Mouse (Mus musculus): ENCODE data around the gene Abca17. TPM values are rescaled to one million over a fixed set of nuclear protein-coding genes. Genes with fewer than 3 reads are reported as not detected.

Abca17 gene
- polyA plus RNA-seq, 1 experiment from 2014 or later, result 0.23 TPM

DNA sequence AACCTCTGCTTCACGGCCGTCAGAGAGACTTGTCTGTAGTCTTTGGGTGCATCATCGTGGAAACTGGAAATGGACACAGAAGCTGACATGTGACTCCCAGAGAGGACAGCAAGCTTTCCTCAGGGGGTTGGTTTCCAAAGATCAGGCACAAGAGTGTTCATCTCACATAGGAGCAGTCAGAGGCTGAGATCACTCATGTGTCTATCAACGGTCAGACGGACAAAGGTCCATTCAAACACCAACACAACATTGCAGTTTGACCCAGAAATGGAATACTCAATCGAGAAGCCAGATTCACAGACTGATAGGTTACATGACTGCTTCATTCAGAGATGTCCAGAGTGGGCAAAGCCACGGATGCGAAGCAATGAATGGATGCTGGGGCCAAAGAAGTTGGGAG, 124.1 kb downstream of the Abca17 start:
- Histone ChIP-seq H3K27me3 (no peaks in the 10 kb centered on the region), H3K9me3 (no peaks in the 10 kb centered on the region), H3K9ac (no peak overlapping the region), H3K36me3 (peaks cover 84% of the 10 kb centered on the region), H3K4me1 (no peaks in the 10 kb centered on the region), H3K4me3 (no peak overlapping the region), H3K4me2 (replicated peaks) (no peak overlapping the region), H3K27ac (no peak overlapping the region)
- 92% methylated on average over 8 of the region's 8 CpGs for WGBS
- ATAC-seq (ENCODE audit: insufficient number of reproducible peaks, insufficient read depth, low FRiP score, low TSS enrichment), result no peak

DNA sequence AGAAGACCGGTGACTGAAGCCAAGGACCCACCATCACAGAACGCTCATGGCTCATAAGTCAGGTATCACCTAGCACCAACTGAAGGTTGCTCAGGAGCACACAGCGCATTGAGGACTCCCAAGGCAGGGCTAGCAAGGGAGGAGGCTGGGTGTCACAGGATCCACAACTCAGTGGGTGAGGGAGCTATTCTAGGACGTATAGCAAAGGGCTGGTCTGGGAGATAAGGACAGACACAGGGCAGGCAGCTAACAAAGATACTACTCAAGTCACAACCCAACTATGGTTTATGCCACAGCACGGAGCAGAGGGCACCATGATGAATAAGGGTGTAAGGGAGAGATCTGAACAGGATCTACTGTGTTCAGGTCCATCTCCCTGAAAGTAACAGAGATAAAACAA, 125.0 kb downstream of the Abca17 start:
- ATAC-seq (ENCODE audit: insufficient number of reproducible peaks, insufficient read depth, low FRiP score, low TSS enrichment), result no peak

DNA sequence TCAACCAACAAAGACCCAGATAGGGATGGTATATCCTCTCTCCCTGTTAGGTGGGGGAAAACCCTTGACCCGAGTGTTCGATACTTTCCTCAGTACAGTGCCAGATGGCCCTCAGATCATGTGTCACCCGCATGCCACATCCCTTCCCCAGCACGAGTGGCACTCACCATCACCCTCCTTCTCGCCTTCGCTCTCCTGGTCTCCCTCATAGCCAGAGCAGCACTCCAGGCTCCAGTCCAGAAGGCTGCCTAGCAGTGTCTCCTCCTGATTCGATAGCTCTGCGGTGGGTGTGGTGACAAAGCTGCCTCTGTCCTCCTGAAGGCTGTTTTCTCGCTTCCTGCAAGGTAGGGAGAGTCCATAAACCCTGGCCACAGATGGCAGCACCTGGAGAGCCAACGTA, 126.1 kb downstream of the Abca17 start:
- H3K4me3 ChIP-seq, result no peak overlapping the region
- peaks cover 4% of the 10 kb centered on the region for H3K4me1 ChIP-seq
- H3K27ac ChIP-seq, result no peak overlapping the region
- no peaks in the 10 kb centered on the region for H3K9me3 ChIP-seq
- H3K9ac ChIP-seq, result no peak overlapping the region
- no peak overlapping the region for H3K4me2 ChIP-seq (replicated peaks)
- no peaks in the 10 kb centered on the region for H3K27me3 ChIP-seq
- no peak for ATAC-seq (ENCODE audit: insufficient number of reproducible peaks, insufficient read depth, low FRiP score, low TSS enrichment)
- H3K36me3 ChIP-seq, result peaks cover 66% of the 10 kb centered on the region
- WGBS, result 84% methylated on average over 10 of the region's 10 CpGs

More for the DNA sequence above, 125.0 kb downstream of the Abca17 start:
- H3K4me3 ChIP-seq, result no peak overlapping the region
- H3K9ac ChIP-seq, result no peak overlapping the region
- no peaks in the 10 kb centered on the region for H3K27me3 ChIP-seq
- peaks cover 77% of the 10 kb centered on the region for H3K36me3 ChIP-seq
- 92% methylated on average over 5 of the region's 5 CpGs for WGBS
- H3K4me1 ChIP-seq, result no peaks in the 10 kb centered on the region
- no peak overlapping the region for H3K27ac ChIP-seq
- H3K4me2 ChIP-seq (replicated peaks), result no peak overlapping the region
- no peaks in the 10 kb centered on the region for H3K9me3 ChIP-seq

DNA sequence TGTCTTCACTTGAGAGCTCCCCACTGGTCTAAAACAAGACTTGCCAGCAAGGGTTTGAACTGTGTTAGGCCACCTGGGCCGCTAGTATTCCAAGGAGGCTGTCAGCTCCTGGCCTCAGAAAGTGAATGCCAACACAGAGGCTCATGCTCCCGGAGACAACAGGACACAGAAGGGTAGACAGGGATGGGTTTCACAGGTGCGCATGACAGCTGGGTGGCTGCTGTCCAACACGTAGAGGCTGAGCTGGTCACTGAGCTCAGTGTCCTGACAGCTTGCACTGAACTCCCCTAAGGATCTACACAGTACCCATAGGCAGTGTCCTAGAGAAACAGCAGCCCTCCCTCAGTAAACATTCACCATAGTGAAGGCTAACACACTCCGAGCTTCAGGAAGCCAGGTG, 127.4 kb downstream of the Abca17 start:
- H3K4me3 ChIP-seq, result no peak overlapping the region
- no peak overlapping the region for H3K9ac ChIP-seq
- peaks cover 58% of the 10 kb centered on the region for H3K36me3 ChIP-seq
- H3K9me3 ChIP-seq, result no peaks in the 10 kb centered on the region
- WGBS, result 88% methylated on average over 5 of the region's 5 CpGs
- no peaks in the 10 kb centered on the region for H3K27me3 ChIP-seq
- no peak overlapping the region for H3K4me2 ChIP-seq (replicated peaks)
- H3K27ac ChIP-seq, result no peak overlapping the region
- peaks cover 11% of the 10 kb centered on the region for H3K4me1 ChIP-seq
- ATAC-seq (ENCODE audit: insufficient number of reproducible peaks, insufficient read depth, low FRiP score, low TSS enrichment), result no peak

DNA sequence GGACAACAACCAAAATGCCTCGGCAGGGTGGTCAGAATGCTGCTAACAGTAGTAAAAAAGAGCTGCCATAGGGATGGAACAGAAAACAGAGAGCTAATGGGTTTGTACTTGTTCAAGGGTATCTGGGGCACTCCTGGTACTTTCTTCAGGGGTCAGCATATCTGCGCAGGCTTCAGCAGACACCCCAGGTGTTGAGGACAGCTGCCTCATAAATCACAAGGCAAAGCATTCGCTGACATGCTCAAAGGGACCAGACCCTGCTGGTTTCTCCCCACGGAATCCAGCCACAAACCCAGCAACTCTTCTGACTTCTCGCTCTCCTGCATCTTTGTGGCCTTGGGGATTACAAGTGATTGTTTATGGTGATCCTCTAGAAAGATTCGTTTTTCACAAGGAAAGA, 128.2 kb downstream of the Abca17 start:
- no peak overlapping the region for H3K4me3 ChIP-seq
- peaks cover 11% of the 10 kb centered on the region for H3K4me1 ChIP-seq
- no peak overlapping the region for H3K27ac ChIP-seq
- H3K27me3 ChIP-seq, result no peaks in the 10 kb centered on the region
- H3K9ac ChIP-seq, result no peak overlapping the region
- peaks cover 53% of the 10 kb centered on the region for H3K36me3 ChIP-seq
- no peak for ATAC-seq (ENCODE audit: insufficient number of reproducible peaks, insufficient read depth, low FRiP score, low TSS enrichment)
- H3K9me3 ChIP-seq, result no peaks in the 10 kb centered on the region
- H3K4me2 ChIP-seq (replicated peaks), result no peak overlapping the region
- WGBS, result 85% methylated on average over 6 of the region's 6 CpGs

DNA sequence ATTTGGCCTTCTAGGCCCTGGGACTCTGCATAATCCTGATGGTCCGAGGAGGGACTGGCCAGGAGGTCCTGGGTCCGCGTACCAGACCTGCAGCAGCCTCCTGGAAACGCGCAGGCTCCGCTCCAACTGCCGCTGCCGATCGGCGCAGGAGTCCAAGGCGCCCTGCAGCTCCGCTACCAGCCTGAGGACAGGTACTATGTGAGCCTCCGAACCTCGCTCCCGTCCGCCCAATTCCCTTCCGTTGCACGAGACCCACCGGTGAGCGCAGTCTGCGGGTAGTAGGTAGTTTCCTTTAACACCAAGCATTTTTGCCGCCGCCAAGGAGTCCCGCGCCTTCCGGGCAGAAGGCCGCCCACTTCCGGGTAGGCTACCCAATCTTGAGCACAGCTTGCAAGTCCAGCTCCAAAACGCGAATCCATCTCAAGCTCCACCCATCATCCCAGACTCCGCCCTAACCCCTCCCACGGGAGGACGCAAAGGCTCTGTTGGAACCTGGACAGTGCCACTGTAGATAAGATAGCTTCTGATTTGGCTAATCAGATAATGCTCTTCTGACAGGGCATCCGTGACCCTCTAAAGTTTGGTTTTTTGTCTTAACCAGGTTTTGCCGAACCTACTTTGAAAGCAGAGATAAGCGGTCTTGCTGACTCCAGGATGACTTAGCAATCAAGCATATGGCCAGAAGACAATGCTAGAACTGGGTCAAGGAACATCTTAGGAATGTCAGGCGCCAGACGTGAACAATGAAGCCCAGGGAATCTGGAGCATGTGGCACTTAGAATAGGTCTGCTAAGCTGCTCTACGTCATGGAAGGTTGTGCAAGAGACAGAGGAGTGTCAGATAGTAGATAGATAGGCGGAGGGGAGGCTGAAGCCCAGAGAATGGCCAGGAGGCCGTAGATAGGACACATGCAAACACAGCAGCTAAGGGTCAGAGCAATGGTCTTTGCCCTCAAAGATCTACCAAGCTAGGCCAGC, 130.1 kb downstream of the Abca17 start, which contains the start of gene Tedc2:
Gene Tedc2 (minus strand): TSS at position 417 of the 977 bp plus-strand sequence.
- peak; percentile 87 for ATAC-seq (ENCODE audit: insufficient number of reproducible peaks, insufficient read depth, low FRiP score, low TSS enrichment)
- peak within 1 kb of the TSS; percentile 59; the same call in 1 of the 2 replicates for H3K27ac ChIP-seq
- 6% methylated on average over 41 of the region's 41 CpGs for WGBS

DNA sequence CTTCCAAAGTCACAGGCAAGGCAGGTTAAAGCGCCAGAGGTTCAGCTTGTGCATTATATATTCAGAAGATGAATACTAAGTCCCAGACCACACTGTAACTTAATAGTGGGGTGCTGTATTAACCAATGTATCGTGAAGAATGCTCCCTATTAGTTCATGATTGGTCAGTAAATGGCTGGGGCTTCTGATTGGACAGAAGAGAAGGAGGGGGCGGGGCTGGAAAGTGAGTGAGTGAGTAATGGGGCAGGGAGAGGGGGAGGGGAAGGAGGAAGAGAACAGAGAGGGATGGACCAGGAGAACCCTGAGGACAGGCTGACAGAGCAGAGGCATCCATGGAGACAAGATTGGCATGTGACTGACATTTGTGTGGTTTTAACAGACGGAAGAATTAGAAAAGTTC, 134.0 kb downstream of the Abca17 start:
- H3K4me2 ChIP-seq (replicated peaks), result no peak overlapping the region
- no peak overlapping the region for H3K4me3 ChIP-seq
- 64% methylated on average over 4 of the region's 4 CpGs for WGBS
- H3K36me3 ChIP-seq, result peaks cover 27% of the 10 kb centered on the region
- peaks cover 17% of the 10 kb centered on the region for H3K4me1 ChIP-seq
- no peaks in the 10 kb centered on the region for H3K9me3 ChIP-seq
- H3K27me3 ChIP-seq, result no peaks in the 10 kb centered on the region
- H3K27ac ChIP-seq, result no peak overlapping the region
- ATAC-seq (ENCODE audit: insufficient number of reproducible peaks, insufficient read depth, low FRiP score, low TSS enrichment), result no peak
- H3K9ac ChIP-seq, result no peak overlapping the region

More for the DNA sequence above, 130.1 kb downstream of the Abca17 start, which contains the start of gene Tedc2:
- Histone ChIP-seq H3K4me2 (replicated peaks) (peak within 1 kb of the TSS; percentile 84), H3K36me3 (peaks cover 52% of the 10 kb centered on the region), H3K4me1 (peaks cover 11% of the 10 kb centered on the region), H3K27me3 (no peaks in the 10 kb centered on the region), H3K9me3 (no peaks in the 10 kb centered on the region), H3K4me3 (peak within 1 kb of the TSS; percentile 71), H3K9ac (peak within 1 kb of the TSS; percentile 74)

Small RNA genes within 50 kb of the gene (microRNA-seq; reads per million reads assigned to microRNA genes)
- gene Gm24427 (not detected), gene Mir5134 (2.4 reads per million, percentile 9 among the genes with 10 or more reads in this experiment), gene Mir6965 (not detected)

Other genes with a start within 250 kb of the Abca17 start
- gene Pdpk1, start 200.1 kb downstream of the Abca17 start, polyA plus RNA-seq (2016; fragmentation: Nextera tagmentation; extraction: Ambion mirVana), result 37.6 and 38.6 TPM in 2 replicates
- 40.9 and 42.7 TPM in 2 replicates for gene Amdhd2, start 187.3 kb downstream of the Abca17 start, polyA plus RNA-seq (2016; fragmentation: Nextera tagmentation; extraction: Ambion mirVana)
- 445 and 455 TPM in 2 replicates for gene Atp6v0c, start 181.4 kb downstream of the Abca17 start, polyA plus RNA-seq (2016; fragmentation: Nextera tagmentation; extraction: Ambion mirVana)
- 8.7 and 8.9 TPM in 2 replicates for gene Tbc1d24, start 145.5 kb downstream of the Abca17 start, polyA plus RNA-seq (2016; fragmentation: Nextera tagmentation; extraction: Ambion mirVana)
- gene Ntn3, start 141.5 kb downstream of the Abca17 start, polyA plus RNA-seq (2016; fragmentation: Nextera tagmentation; extraction: Ambion mirVana), result 20.2 and 20.3 TPM in 2 replicates
- 16.2 and 16.5 TPM in 2 replicates for gene Tedc2, start 130.2 kb downstream of the Abca17 start, polyA plus RNA-seq (2016; fragmentation: Nextera tagmentation; extraction: Ambion mirVana)
- 78.2 and 85.3 TPM in 2 replicates for gene Ccnf, start 99.6 kb downstream of the Abca17 start, polyA plus RNA-seq (2016; fragmentation: Nextera tagmentation; extraction: Ambion mirVana)
- 7.8 and 9.6 TPM in 2 replicates for gene Abca3, start 882 bp upstream of the Abca17 start, polyA plus RNA-seq (2016; fragmentation: Nextera tagmentation; extraction: Ambion mirVana)
- gene Rnps1, start 63.5 kb upstream of the Abca17 start, polyA plus RNA-seq (2016; fragmentation: Nextera tagmentation; extraction: Ambion mirVana), result 336 and 351 TPM in 2 replicates
- 77.3 and 82.3 TPM in 2 replicates for gene Eci1, start 75.6 kb upstream of the Abca17 start, polyA plus RNA-seq (2016; fragmentation: Nextera tagmentation; extraction: Ambion mirVana)
- 3.2 and 3.6 TPM in 2 replicates for gene Dnase1l2, start 92.0 kb upstream of the Abca17 start, polyA plus RNA-seq (2016; fragmentation: Nextera tagmentation; extraction: Ambion mirVana)
- gene E4f1, start 119.2 kb upstream of the Abca17 start, polyA plus RNA-seq (2016; fragmentation: Nextera tagmentation; extraction: Ambion mirVana), result 38.4 and 43.2 TPM in 2 replicates
- gene Pgp, start 119.3 kb upstream of the Abca17 start, polyA plus RNA-seq (2016; fragmentation: Nextera tagmentation; extraction: Ambion mirVana), result 52.3 and 54.9 TPM in 2 replicates
- gene Bricd5, start 122.8 kb upstream of the Abca17 start, polyA plus RNA-seq (2016; fragmentation: Nextera tagmentation; extraction: Ambion mirVana), result 1.7 TPM in 1 of 2 replicates, not detected in the other
- gene Mlst8, start 128.0 kb upstream of the Abca17 start, polyA plus RNA-seq (2016; fragmentation: Nextera tagmentation; extraction: Ambion mirVana), result 32.8 and 35.0 TPM in 2 replicates
- gene Caskin1, start 137.5 kb upstream of the Abca17 start, polyA plus RNA-seq (2016; fragmentation: Nextera tagmentation; extraction: Ambion mirVana), result 7.3 and 7.5 TPM in 2 replicates
- 98.5 and 103 TPM in 2 replicates for gene Traf7, start 176.9 kb upstream of the Abca17 start, polyA plus RNA-seq (2016; fragmentation: Nextera tagmentation; extraction: Ambion mirVana)
- 3.6 and 3.7 TPM in 2 replicates for gene Rab26, start 183.1 kb upstream of the Abca17 start, polyA plus RNA-seq (2016; fragmentation: Nextera tagmentation; extraction: Ambion mirVana)
- 26.8 and 29.8 TPM in 2 replicates for gene Pkd1, start 198.8 kb upstream of the Abca17 start, polyA plus RNA-seq (2016; fragmentation: Nextera tagmentation; extraction: Ambion mirVana)

Data from embryonic facial prominence, embryonic 12.5 days (tissue).